Mouse (Mus musculus) cerebellum, postnatal 25 days (tissue): Measurements from ENCODE around the gene Hoxd3.

Experiments used
- DNase-seq, 2 experiments: peaks; one replicate each; pipeline ENCODE4 v3.0.0; 2021; ENCODE audit warnings: mixed read lengths in 2 of 2

Gene Hoxd3

GRCm38 (mm10) chr2:74708676-74709075, 3.1 kb upstream of the Hoxd3 start:
- no peak for DNase-seq

GRCm38 (mm10) chr2:74709465-74710419, 2.0 kb upstream of the Hoxd3 start:
- no peak for DNase-seq

GRCm38 (mm10) chr2:74710929-74711543, 691 bp upstream of the Hoxd3 start:
- DNase-seq: no peak

GRCm38 (mm10) chr2:74713239-74714150, 1.8 kb downstream of the Hoxd3 start:
- DNase-seq: no peak

- DNase-seq: no peak
Measured at GRCm38 (mm10) chr2:74714156-74714789, 2.5 kb downstream of the Hoxd3 start.

- DNase-seq: no peak
Measured at GRCm38 (mm10) chr2:74714881-74715280, 3.2 kb downstream of the Hoxd3 start.

- DNase-seq: peak; percentile 62 to 81
Measured at GRCm38 (mm10) chr2:74715504-74716241, 3.9 kb downstream of the Hoxd3 start.

- no peak for DNase-seq
Measured at GRCm38 (mm10) chr2:74720384-74720783, 8.7 kb downstream of the Hoxd3 start.

GRCm38 (mm10) chr2:74720955-74721491, 9.3 kb downstream of the Hoxd3 start:
- DNase-seq: no peak

GRCm38 (mm10) chr2:74721882-74722281, 10.2 kb downstream of the Hoxd3 start:
- no peak for DNase-seq

- no peak for DNase-seq
Measured at GRCm38 (mm10) chr2:74722949-74723348, 11.2 kb downstream of the Hoxd3 start.

- no peak for DNase-seq
Measured at GRCm38 (mm10) chr2:74724244-74725015, 12.7 kb downstream of the Hoxd3 start.

GRCm38 (mm10) chr2:74725171-74725570, 13.4 kb downstream of the Hoxd3 start:
- DNase-seq: no peak

- no peak for DNase-seq
Measured at GRCm38 (mm10) chr2:74726551-74726950, 14.8 kb downstream of the Hoxd3 start, which contains the start of gene Gm28230. Gene Gm28230, plus strand, starts transcription at chr2:74726728.

- DNase-seq: no peak
Measured at GRCm38 (mm10) chr2:74726973-74727639, 15.4 kb downstream of the Hoxd3 start.

GRCm38 (mm10) chr2:74727640-74728302, 16.0 kb downstream of the Hoxd3 start:
- DNase-seq: no peak

- DNase-seq: no peak
Measured at GRCm38 (mm10) chr2:74728303-74728680, 16.6 kb downstream of the Hoxd3 start.

GRCm38 (mm10) chr2:74730331-74730730, 18.6 kb downstream of the Hoxd3 start:
- DNase-seq: no peak

- no peak for DNase-seq
Measured at GRCm38 (mm10) chr2:74731055-74731454, 19.3 kb downstream of the Hoxd3 start.
